27 mouse cellular contexts compared by ENCODE assay signal in genomic region chr1:16837111-16837510, GRCm38 (mm10).
"Had no signal": no experiment of that assay in that cellular context is flagged by ENCODE, and none has a peak within 500 bp of the region (broad histone marks: within the 10 kb centered on the region; RNA-seq: fewer than 3 reads in every experiment).

No protein-coding gene starts in this region.

- H3K27me3 ChIP-seq: embryonic facial prominence, embryonic 12.5 days; embryonic facial prominence, embryonic 13.5 days; embryonic facial prominence, embryonic 15.5 days; forebrain, embryonic 12.5 days; forebrain, embryonic 13.5 days; forebrain, embryonic 15.5 days had no signal

- H3K4me1 ChIP-seq: embryonic facial prominence, embryonic 10.5 days; embryonic facial prominence, embryonic 12.5 days; embryonic facial prominence, embryonic 13.5 days; embryonic facial prominence, embryonic 15.5 days; forebrain, embryonic 10.5 days; forebrain, embryonic 12.5 days; forebrain, embryonic 13.5 days; forebrain, embryonic 15.5 days had no signal

- ATAC-seq: forebrain, embryonic 13.5 days; forebrain, embryonic 14.5 days; forebrain, embryonic 15.5 days; forebrain, embryonic 16.5 days; forebrain, postnatal 0 days had no signal

- H3K27ac ChIP-seq: embryonic facial prominence, embryonic 10.5 days; embryonic facial prominence, embryonic 12.5 days; embryonic facial prominence, embryonic 13.5 days; embryonic facial prominence, embryonic 15.5 days; forebrain, embryonic 10.5 days; forebrain, embryonic 12.5 days; forebrain, embryonic 13.5 days; forebrain, embryonic 15.5 days; gastrocnemius, adult 2 months; heart, adult 2 months had no signal

- H3K9me3 ChIP-seq: embryonic facial prominence, embryonic 10.5 days; embryonic facial prominence, embryonic 12.5 days; embryonic facial prominence, embryonic 13.5 days; embryonic facial prominence, embryonic 15.5 days; forebrain, embryonic 10.5 days; forebrain, embryonic 12.5 days; forebrain, embryonic 13.5 days; forebrain, embryonic 15.5 days had no signal

- H3K4me3 ChIP-seq: embryonic facial prominence, embryonic 10.5 days; embryonic facial prominence, embryonic 12.5 days; embryonic facial prominence, embryonic 13.5 days; embryonic facial prominence, embryonic 15.5 days; erythroblast, embryonic 14.5 days; forebrain, embryonic 10.5 days; forebrain, embryonic 12.5 days; forebrain, embryonic 13.5 days; forebrain, embryonic 15.5 days; gastrocnemius, adult 2 months; heart, adult 2 months had no signal

- H3K9ac ChIP-seq: embryonic facial prominence, embryonic 12.5 days; embryonic facial prominence, embryonic 13.5 days; embryonic facial prominence, embryonic 15.5 days; forebrain, embryonic 12.5 days; forebrain, embryonic 13.5 days; forebrain, embryonic 15.5 days; forebrain, postnatal 0 days had no signal

- DNase-seq: cerebellum, adult 9-10 months; cerebellum, adult 9-11 months; cerebellum, postnatal 10 days; cerebellum, postnatal 14 days; cerebellum, postnatal 25 days; cerebellum, postnatal 36 days; embryo, embryonic 11 days; forebrain, postnatal 0 days; gastrocnemius, adult 2 months; gastrocnemius, postnatal 10 days; gastrocnemius, postnatal 14 days; gastrocnemius, postnatal 25 days; gastrocnemius, postnatal 36 days; heart, adult 11 months; heart, adult 18-20 months; heart, adult 2 months had no signal

- H3K36me3 ChIP-seq: embryonic facial prominence, embryonic 10.5 days; embryonic facial prominence, embryonic 12.5 days; embryonic facial prominence, embryonic 13.5 days; embryonic facial prominence, embryonic 15.5 days; forebrain, embryonic 10.5 days; forebrain, embryonic 12.5 days; forebrain, embryonic 15.5 days had no signal
